ENCODE assay signal across 8 mouse cellular contexts in the genomic region with DNA sequence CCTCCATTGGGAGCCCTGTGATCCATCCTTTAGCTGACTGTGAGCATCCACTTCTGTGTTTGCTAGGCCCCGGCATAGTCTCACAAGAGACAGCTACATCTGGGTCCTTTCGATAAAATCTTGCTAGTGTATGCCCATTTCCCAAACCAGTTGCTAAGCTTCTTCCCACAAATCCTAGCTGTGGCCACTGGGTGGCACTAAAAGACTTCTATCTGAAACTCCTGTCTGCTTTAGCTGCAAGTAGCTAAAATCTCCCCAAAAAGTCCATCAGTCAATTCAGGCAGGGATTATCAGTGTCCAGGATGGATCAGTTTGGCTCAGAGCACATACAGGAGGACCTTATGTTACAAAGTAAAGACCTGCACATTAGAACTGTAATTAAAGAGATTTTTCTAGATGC.
DNase-seq lines count a peak whose midpoint lies in the region; TF ChIP-seq lines count a peak whose summit lies in the region.
"Not testable (repeated sequence)": the region's sequence is repeated elsewhere in the genome, so short reads cannot be mapped to it uniquely, and the experiment has no call there.

No protein-coding gene starts in this region.

- H3K9me3 ChIP-seq in ES-Bruce4 (replicated peaks; ENCODE audit: control insufficient read depth, insufficient read depth, low read length, poor library complexity, severe bottlenecking), result not testable (repeated sequence)

- not testable (repeated sequence) for H3K4me3 ChIP-seq in ES-Bruce4 (ENCODE audit: low read depth, low read length); liver, adult 2 months (ENCODE audit: insufficient read depth, low read depth, low read length)

- not testable (repeated sequence) for H3K36me3 ChIP-seq in ES-Bruce4 (ENCODE audit: control insufficient read depth, insufficient read depth, low read length, poor library complexity, severe bottlenecking); liver, adult 2 months (ENCODE audit: control insufficient read depth, insufficient read depth, low read length)

- not testable (repeated sequence) for H3K79me2 ChIP-seq in liver, adult 2 months (ENCODE audit: control insufficient read depth, insufficient read depth, low read length)

- not testable (repeated sequence) for H3K9ac ChIP-seq in ES-Bruce4 (ENCODE audit: low read depth, poor library complexity, severe bottlenecking); liver, adult 2 months (ENCODE audit: low read depth, low read length)

- H3K27ac ChIP-seq in ES-Bruce4 (ENCODE audit: insufficient read depth, low read length); liver, adult 2 months (replicated peaks; ENCODE audit: insufficient read depth, low read depth, low read length): not testable (repeated sequence)

- not testable (repeated sequence) for H3K27me3 ChIP-seq in ES-Bruce4 (ENCODE audit: control insufficient read depth, insufficient read depth, low read length, poor library complexity, severe bottlenecking); liver, adult 2 months (ENCODE audit: control insufficient read depth, insufficient read depth, low read length)

- H3K4me1 ChIP-seq in ES-Bruce4 (ENCODE audit: control insufficient read depth, insufficient read depth, low read length); liver, adult 2 months (ENCODE audit: control insufficient read depth, insufficient read depth, low read length): not testable (repeated sequence)

- not testable (repeated sequence) for TF ChIP-seq EP300 in ES-Bruce4 (IDR thresholded peaks at IDR 0.05; ENCODE audit: insufficient read depth, low read depth, low read length)

- TF ChIP-seq CTCF in ES-Bruce4 (IDR thresholded peaks at IDR 0.05; ENCODE audit: low read depth, low read length), result peak; percentile 4
- peak; percentile 37 for TF ChIP-seq CTCF in liver, adult 2 months (IDR thresholded peaks at IDR 0.05; ENCODE audit: low read depth, low read length)

- not testable (repeated sequence) for TF ChIP-seq POLR2A in ES-Bruce4 (IDR thresholded peaks at IDR 0.05; ENCODE audit: insufficient read depth, low read length); liver, adult 2 months (IDR thresholded peaks at IDR 0.05; ENCODE audit: extremely low read depth, insufficient read depth, low read length)

- WGBS in liver, adult 2 months, result 45% methylated on average over 2 of the region's 2 CpGs

- peak; percentile 4 for DNase-seq in c-Kit-positive CD71-positive TER-119-negative erythroid progenitor cells, embryonic 14.5 days (ENCODE audit: low read depth)
- peak; percentile 59 for DNase-seq in fibroblast of lung, adult 2 months (ENCODE audit: low read depth)
- DNase-seq in heart, adult 9 months (ENCODE audit: low spot score in 2 of 2), result peak; percentile 16 to 56
- DNase-seq in kidney, postnatal 4 days, result peak; percentile 80 to 83
- peak; percentile 70 for DNase-seq in liver, adult 2 months (ENCODE audit: extremely low read depth, low read depth, low spot score)
- DNase-seq in ovary, postnatal 14 days (ENCODE audit: low spot score), result peak; percentile 68
- DNase-seq in thymus, postnatal 0 days (ENCODE audit: low spot score), result peak; percentile 58

Comparison
In these comparisons a context has a peak if more than half of its experiments do, and no peak if none do; other contexts are left out.
1. DNase-seq: peak in every context shown above with its lines; median percentile 82 in kidney, postnatal 4 days; 70 in liver, adult 2 months; 68 in ovary, postnatal 14 days; 59 in fibroblast of lung, adult 2 months; 58 in thymus, postnatal 0 days; 36 in heart, adult 9 months; 4 in c-Kit-positive CD71-positive TER-119-negative erythroid progenitor cells, embryonic 14.5 days.